Mouse (Mus musculus) forebrain, embryonic 14.5 days (tissue): ENCODE results near the gene Serpinb11. TPM values are rescaled to one million over a fixed set of nuclear protein-coding genes. Genes with fewer than 3 reads are reported as not detected.
A peak's percentile ranks its signal among the peaks of the same experiment; 100 is the strongest.

Experiments used
- ATAC-seq: fragments of 200-750 bp; cut with Nextera tagmentation; 2 replicates; pipeline ENCODE4 v1.8.0; 2017; ENCODE audit warnings: mild to moderate bottlenecking, moderate library complexity
- DNase-seq: peaks from one replicate; pipeline ENCODE4 v3.0.0-alpha.2; 2015; ENCODE audit warnings: low spot score
- H3K27ac ChIP-seq: fragments of 300-500 bp; sonication (generic); 2 replicates; pipeline ENCODE4 v1.5.1; 2014; ENCODE audit warnings: low read depth, mild to moderate bottlenecking, control low read depth, low read length, moderate library complexity
- H3K27me3 ChIP-seq: fragments of 300-500 bp; sonication (generic); replicated peaks from 2 replicates; pipeline ENCODE4 v1.6.1; 2014; ENCODE audit warnings: low read length, control low read depth, mixed read lengths; ENCODE audit not compliant: control insufficient read depth, insufficient read depth
- H3K36me3 ChIP-seq: fragments of 300-500 bp; sonication (generic); 2 replicates; pipeline ENCODE4 v1.6.1; 2014; ENCODE audit warnings: low read length, control low read depth; ENCODE audit not compliant: control insufficient read depth, insufficient read depth
- H3K4me1 ChIP-seq: fragments of 300-500 bp; sonication (generic); 2 replicates; pipeline ENCODE4 v1.6.1; 2014; ENCODE audit warnings: antibody characterized with exemption, low read length, control low read depth; ENCODE audit not compliant: control insufficient read depth, insufficient read depth
- H3K4me2 ChIP-seq: fragments of 300-500 bp; sonication (generic); 2 replicates; pipeline ENCODE4 v1.6.1; 2014; ENCODE audit warnings: mild to moderate bottlenecking, control low read depth, low read length
- H3K4me3 ChIP-seq: fragments of 300-500 bp; sonication (generic); 2 replicates; pipeline ENCODE4 v1.5.1; 2014; ENCODE audit warnings: low read depth, low read length, control low read depth
- H3K9ac ChIP-seq: fragments of 300-500 bp; sonication (generic); 2 replicates; pipeline ENCODE4 v1.6.1; 2014; ENCODE audit warnings: mild to moderate bottlenecking, low read length, control low read depth, moderate library complexity
- H3K9me3 ChIP-seq: fragments of 300-500 bp; sonication (generic); replicated peaks from 2 replicates; pipeline ENCODE4 v1.6.1; 2016; ENCODE audit warnings: low read length, control low read depth, mixed read lengths; ENCODE audit not compliant: control insufficient read depth
- WGBS: fragments of 180-500 bp; shearing (Covaris S2); extraction: QIAGEN DNeasy Blood & Tissue Kit; methylation state at CpG from one replicate; pipeline ENCODE4 v1.1.7; 2014; 5-methylcytosine and 5-hydroxymethylcytosine counted together
- polyA plus RNA-seq: library from polyadenylated mRNA; unstranded; fragments of >200 nt; fragmentation: Nextera tagmentation; extraction: Ambion mirVana; gene quantifications from 2 replicates; pipeline ENCODE4 v1.2.1, GENCODE M21; 2014

Gene Serpinb11
- not detected in 2 replicates for polyA plus RNA-seq

GRCm38 (mm10) chr1:107360898-107361297, at the start of gene Serpinb11:
TSS of gene Serpinb11 (plus strand) at chr1:107361198.
- no peak within 1 kb of the TSS for H3K4me2 ChIP-seq
- H3K9ac ChIP-seq: no peak within 1 kb of the TSS
- no peak within 1 kb of the TSS for H3K4me3 ChIP-seq
- WGBS: 30% methylated on average over 1 of the region's 1 CpGs
- no peaks in the 10 kb centered on the region for H3K27me3 ChIP-seq
- H3K4me1 ChIP-seq: no peaks in the 10 kb centered on the region
- H3K36me3 ChIP-seq: no peaks in the 10 kb centered on the region
- H3K9me3 ChIP-seq: no peaks in the 10 kb centered on the region
- ATAC-seq: no peak
- no peak for DNase-seq
- no peak within 1 kb of the TSS for H3K27ac ChIP-seq

GRCm38 (mm10) chr1:107345979-107346378, 15.0 kb upstream of the Serpinb11 start:
- Histone ChIP-seq H3K4me2 (no peak overlapping the region), H3K9me3 (no peaks in the 10 kb centered on the region), H3K36me3 (no peaks in the 10 kb centered on the region), H3K27ac (no peak overlapping the region), H3K4me3 (no peak overlapping the region), H3K27me3 (no peaks in the 10 kb centered on the region), H3K4me1 (no peaks in the 10 kb centered on the region), H3K9ac (no peak overlapping the region)
- no peak for DNase-seq
- no peak for ATAC-seq

GRCm38 (mm10) chr1:107346788-107347187, 14.2 kb upstream of the Serpinb11 start:
- no peak overlapping the region for H3K4me3 ChIP-seq
- no peaks in the 10 kb centered on the region for H3K4me1 ChIP-seq
- no peaks in the 10 kb centered on the region for H3K27me3 ChIP-seq
- no peak overlapping the region for H3K27ac ChIP-seq
- DNase-seq (no peak), ATAC-seq (no peak)
- H3K4me2 ChIP-seq: no peak overlapping the region
- H3K9me3 ChIP-seq: no peaks in the 10 kb centered on the region
- no peaks in the 10 kb centered on the region for H3K36me3 ChIP-seq
- H3K9ac ChIP-seq: no peak overlapping the region
- WGBS: 91% methylated on average over 2 of the region's 2 CpGs

GRCm38 (mm10) chr1:107350392-107350791, 10.6 kb upstream of the Serpinb11 start:
- ATAC-seq (no peak), DNase-seq (no peak)
- H3K4me1 ChIP-seq: no peaks in the 10 kb centered on the region
- H3K4me2 ChIP-seq: no peak overlapping the region
- H3K27me3 ChIP-seq: no peaks in the 10 kb centered on the region
- 58% methylated on average over 3 of the region's 3 CpGs for WGBS
- no peak overlapping the region for H3K9ac ChIP-seq
- H3K27ac ChIP-seq: no peak overlapping the region
- no peaks in the 10 kb centered on the region for H3K9me3 ChIP-seq
- no peaks in the 10 kb centered on the region for H3K36me3 ChIP-seq
- H3K4me3 ChIP-seq: no peak overlapping the region

GRCm38 (mm10) chr1:107351115-107351514, 9.9 kb upstream of the Serpinb11 start:
- H3K27me3 ChIP-seq: no peaks in the 10 kb centered on the region
- WGBS: 78% methylated on average over 2 of the region's 2 CpGs
- no peak overlapping the region for H3K4me2 ChIP-seq
- H3K27ac ChIP-seq: no peak overlapping the region
- no peaks in the 10 kb centered on the region for H3K4me1 ChIP-seq
- H3K9ac ChIP-seq: no peak overlapping the region
- H3K9me3 ChIP-seq: no peaks in the 10 kb centered on the region
- DNase-seq (no peak), ATAC-seq (no peak)
- H3K36me3 ChIP-seq: no peaks in the 10 kb centered on the region
- H3K4me3 ChIP-seq: no peak overlapping the region

- Histone ChIP-seq H3K36me3 (no peaks in the 10 kb centered on the region), H3K4me1 (no peaks in the 10 kb centered on the region), H3K4me2 (no peak overlapping the region), H3K9ac (no peak overlapping the region), H3K4me3 (no peak overlapping the region), H3K27ac (no peak overlapping the region), H3K27me3 (no peaks in the 10 kb centered on the region), H3K9me3 (no peaks in the 10 kb centered on the region)
- ATAC-seq: no peak
- peak; percentile 5 for DNase-seq
- 44% methylated on average over 3 of the region's 3 CpGs for whole genome bisulfite sequencing
Measured at GRCm38 (mm10) chr1:107353046-107353445, 8.0 kb upstream of the Serpinb11 start.

GRCm38 (mm10) chr1:107365973-107366372, 5.0 kb downstream of the Serpinb11 start:
- no peaks in the 10 kb centered on the region for H3K9me3 ChIP-seq
- no peaks in the 10 kb centered on the region for H3K36me3 ChIP-seq
- no peaks in the 10 kb centered on the region for H3K27me3 ChIP-seq
- WGBS: 66% methylated on average over 7 of the region's 7 CpGs
- no peak overlapping the region for H3K4me3 ChIP-seq
- H3K4me2 ChIP-seq: no peak overlapping the region
- no peak for ATAC-seq
- H3K27ac ChIP-seq: no peak overlapping the region
- no peak for DNase-seq
- H3K9ac ChIP-seq: no peak overlapping the region
- no peaks in the 10 kb centered on the region for H3K4me1 ChIP-seq

GRCm38 (mm10) chr1:107368944-107369343, 7.9 kb downstream of the Serpinb11 start:
- ATAC-seq (no peak), DNase-seq (no peak)
- Histone ChIP-seq H3K9me3 (no peaks in the 10 kb centered on the region), H3K4me1 (no peaks in the 10 kb centered on the region), H3K4me3 (no peak overlapping the region), H3K36me3 (no peaks in the 10 kb centered on the region), H3K9ac (no peak overlapping the region), H3K4me2 (no peak overlapping the region), H3K27me3 (no peaks in the 10 kb centered on the region), H3K27ac (no peak overlapping the region)
- WGBS: 58% methylated on average over 2 of the region's 2 CpGs

- Histone ChIP-seq H3K9me3 (no peaks in the 10 kb centered on the region), H3K4me3 (no peak overlapping the region), H3K27me3 (no peaks in the 10 kb centered on the region), H3K9ac (no peak overlapping the region), H3K4me1 (no peaks in the 10 kb centered on the region), H3K36me3 (no peaks in the 10 kb centered on the region), H3K27ac (no peak overlapping the region), H3K4me2 (no peak overlapping the region)
- no peak for DNase-seq
- no peak for ATAC-seq
- 89% methylated on average over 4 of the region's 4 CpGs for WGBS
Measured at GRCm38 (mm10) chr1:107376952-107377351, 16.0 kb downstream of the Serpinb11 start.
